Comparison of ENCODE assay signal across 10 mouse cellular contexts in the genomic region with DNA sequence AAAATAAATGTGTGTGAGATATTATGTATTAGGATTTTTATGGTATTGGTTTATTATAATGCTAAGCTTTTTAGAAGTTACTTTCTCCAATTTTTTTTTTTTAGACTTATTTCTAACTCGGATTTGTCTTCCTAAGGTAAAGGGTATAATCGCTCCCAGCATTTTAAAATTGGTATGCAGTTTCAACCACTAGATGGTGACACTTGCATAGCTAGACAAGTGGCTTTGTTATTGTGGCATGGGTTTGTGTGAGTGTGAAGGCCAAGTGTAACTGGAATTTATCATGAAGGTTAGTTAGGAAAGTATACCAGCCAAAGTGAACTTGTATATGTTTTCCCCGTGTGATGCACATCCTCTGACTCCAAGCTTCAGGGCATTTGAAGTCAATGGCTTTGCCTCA. TPM values are rescaled to one million over a fixed set of nuclear protein-coding genes. Genes with fewer than 3 reads are reported as not detected.
A peak's percentile ranks its signal among the peaks of the same experiment; 100 is the strongest.
DNase-seq lines count a peak whose midpoint lies in the region; ATAC-seq and TF ChIP-seq lines count a peak whose summit lies in the region.
"Had no signal": no experiment of that assay in that cellular context is flagged by ENCODE, and none has a peak within 500 bp of the region (broad histone marks: within the 10 kb centered on the region; RNA-seq: fewer than 3 reads in every experiment).

No protein-coding gene starts in this region.

- H3K9ac ChIP-seq in lung, postnatal 0 days (replicated peaks; ENCODE audit: low read depth): no peak overlapping the region
- H3K9ac ChIP-seq: lung, embryonic 15.5 days had no signal

- no peak overlapping the region for H3K4me2 ChIP-seq in lung, postnatal 0 days (replicated peaks; ENCODE audit: low read depth, low read length)
- H3K4me2 ChIP-seq: lung, embryonic 15.5 days had no signal

- peak; percentile 69 for TF ChIP-seq CTCF in lung, postnatal 0 days (IDR thresholded peaks at IDR 0.05)

- no peak overlapping the region for H3K4me3 ChIP-seq in lung, postnatal 0 days (ENCODE audit: low read depth, low read length)
- H3K4me3 ChIP-seq: lung, embryonic 15.5 days had no signal

- no peaks in the 10 kb centered on the region for H3K27me3 ChIP-seq in lung, postnatal 0 days (replicated peaks; ENCODE audit: insufficient read depth, low read length)
- H3K27me3 ChIP-seq: lung, embryonic 15.5 days had no signal

- H3K36me3 ChIP-seq in lung, postnatal 0 days (ENCODE audit: insufficient read depth, low read length): 0 out of 2 replicates have a peak, but pooled peaks cover 4% of the 10 kb centered on the region

- no peak for ATAC-seq in lung, postnatal 0 days
- no peak for ATAC-seq in megakaryocyte, adult 5-6 weeks (ENCODE audit: poor library complexity, severe bottlenecking)

- 74% methylated on average over 3 of the region's 3 CpGs for WGBS in lung, postnatal 0 days

- H3K4me1 ChIP-seq in lung, postnatal 0 days (ENCODE audit: insufficient read depth, low read depth, low read length): no peaks in the 10 kb centered on the region
- H3K4me1 ChIP-seq: lung, embryonic 15.5 days had no signal

- no peak overlapping the region for H3K27ac ChIP-seq in lung, postnatal 0 days (ENCODE audit: low read length)
- H3K27ac ChIP-seq: lung, embryonic 15.5 days had no signal

- no peak for TF ChIP-seq EP300 in lung, postnatal 0 days (IDR thresholded peaks at IDR 0.05)

- peak; percentile 17 to 42 for DNase-seq in heart, adult 18-20 months
- DNase-seq in heart, adult 8-10 months (ENCODE audit: low spot score): no peak
- peak; percentile 26 for DNase-seq in lung, postnatal 0 days (ENCODE audit: low spot score)
- no peak for DNase-seq in lung, postnatal 10 days
- peak; percentile 47 for DNase-seq in NIH3T3 (ENCODE audit: low read depth)
- DNase-seq in naive thymus-derived CD4-positive, alpha-beta T cell, adult 2 months (ENCODE audit: low read depth): peak; percentile 44
- no peak for DNase-seq in cerebellum, adult 18-20 months
- DNase-seq: heart, postnatal 36 days had no signal

- H3K9me3 ChIP-seq in lung, postnatal 0 days (ENCODE audit: low read length): no peaks in the 10 kb centered on the region
- H3K9me3 ChIP-seq: lung, embryonic 15.5 days had no signal

RNA-seq across cellular contexts. Expression of gene Ttc33, which starts 8.5 kb away (rescaled TPM):
- total RNA-seq in heart, adult 18-20 months (2021): 10 to 100 TPM; 41.0 to 49.4 TPM
- 10 to 100 TPM; 41.9 to 46.4 (median 43.9) TPM for total RNA-seq in heart, adult 8-10 months (2022)
- 35.4 and 35.9 TPM in 2 replicates for polyA plus RNA-seq in lung, postnatal 0 days (2015; fragmentation: Nextera tagmentation; extraction: Ambion mirVana)
- 21.6 and 23.1 TPM in 2 replicates for total RNA-seq in megakaryocyte, adult 5-6 weeks (2015)
- total RNA-seq in megakaryocyte, adult 5-6 weeks (2017): 34.1 and 38.5 TPM in 2 replicates

RNA-seq across cellular contexts. Expression of gene Ptger4, which starts 50.2 kb away (rescaled TPM):
- total RNA-seq in heart, adult 18-20 months (2021): 1 to 10 TPM; 1.3 to 2.1 TPM
- 1 to 10 TPM; 2.6 to 4.1 (median 3.1) TPM for total RNA-seq in heart, adult 8-10 months (2022)
- 4.2 and 4.5 TPM in 2 replicates for polyA plus RNA-seq in lung, postnatal 0 days (2015; fragmentation: Nextera tagmentation; extraction: Ambion mirVana)
- total RNA-seq in megakaryocyte, adult 5-6 weeks (2015): 30.5 and 33.2 TPM in 2 replicates
- total RNA-seq in megakaryocyte, adult 5-6 weeks (2017): 20.6 and 21.2 TPM in 2 replicates

RNA-seq across cellular contexts. Expression of gene Prkaa1, which starts 50.2 kb away (rescaled TPM):
- total RNA-seq in heart, adult 18-20 months (2021): 10 to 100 TPM; 12.5 to 13.9 TPM
- total RNA-seq in heart, adult 8-10 months (2022): 10 to 100 TPM; 12.1 to 14.4 (median 13.9) TPM
- polyA plus RNA-seq in lung, postnatal 0 days (2015; fragmentation: Nextera tagmentation; extraction: Ambion mirVana): 13.3 and 14.1 TPM in 2 replicates
- 36.2 and 42.8 TPM in 2 replicates for total RNA-seq in megakaryocyte, adult 5-6 weeks (2015)
- 30.5 and 31.1 TPM in 2 replicates for total RNA-seq in megakaryocyte, adult 5-6 weeks (2017)

Comparison
In these comparisons a context has a peak if more than half of its experiments do, and no peak if none do; other contexts are left out.
1. DNase-seq: peak in heart, adult 18-20 months (2 of 2), lung, postnatal 0 days (single experiment), NIH3T3 (single experiment) and naive thymus-derived CD4-positive, alpha-beta T cell, adult 2 months (single experiment); none in heart, adult 8-10 months (single experiment), lung, postnatal 10 days (single experiment) and cerebellum, adult 18-20 months (0 of 2).
2. RNA of gene Ptger4, which starts 50.2 kb away (total RNA-seq): 20.6 to 33.2 TPM in megakaryocyte, adult 5-6 weeks; 2.6 to 4.1 TPM in heart, adult 8-10 months and 1.3 to 2.1 TPM in heart, adult 18-20 months; every median in the first group is over 4 times any median in the second.